Mouse (Mus musculus) heart, adult 2 months (tissue): ENCODE measurements at regions not wholly inside any gene's neighbourhood (a gene's known extent, or its start where the extent isn't known, plus 50 kb on each side); places are given as distances from the start of the nearest gene placed in this dataset.
A peak's percentile ranks its signal among the peaks of the same experiment; 100 is the strongest.

Source experiments
- DNase-seq, 2 experiments: peaks; one replicate each; pipeline ENCODE4 v3.0.0; 2021
- H3K27ac ChIP-seq: fragments of 200-600 bp; 2 replicates; pipeline ENCODE4 v1.8.1; 2022
- H3K27me3 ChIP-seq: fragments of 200-500 bp; 2 replicates; pipeline ENCODE4 v1.6.1; 2012; ENCODE audit warnings: mild to moderate bottlenecking, low read length, inconsistent platforms, mixed read lengths; ENCODE audit not compliant: control insufficient read depth, insufficient read depth
- H3K36me3 ChIP-seq: fragments of 200-500 bp; 2 replicates; pipeline ENCODE4 v1.6.1; 2012; ENCODE audit warnings: low read length, inconsistent platforms; ENCODE audit not compliant: control insufficient read depth, insufficient read depth
- H3K4me1 ChIP-seq: fragments of 200-500 bp; 2 replicates; pipeline ENCODE4 v1.6.1; 2011; ENCODE audit warnings: low read length; ENCODE audit not compliant: control insufficient read depth, insufficient read depth
- H3K4me3 ChIP-seq: fragments of 200-600 bp; 2 replicates; pipeline ENCODE4 v1.8.1; 2022
- H3K79me2 ChIP-seq: fragments of 200-500 bp; replicated peaks from 2 replicates; pipeline ENCODE4 v1.6.1; 2012; ENCODE audit warnings: mild to moderate bottlenecking, inconsistent platforms, low read length, moderate library complexity, mixed read lengths; ENCODE audit not compliant: control insufficient read depth, insufficient read depth
- H3K9ac ChIP-seq: fragments of 200-500 bp; 2 replicates; pipeline ENCODE4 v1.6.1; 2012; ENCODE audit warnings: low read depth, mild to moderate bottlenecking, control low read depth, inconsistent platforms, low read length, mixed read lengths
- CTCF ChIP-seq: fragments of 200-600 bp; IDR thresholded peaks from 2 replicates; pipeline ENCODE4 v1.8.1; 2022; ENCODE audit warnings: antibody characterized with exemption, mild to moderate bottlenecking, moderate library complexity
- EP300 ChIP-seq: fragments of 200-500 bp; IDR thresholded peaks from 2 replicates; pipeline ENCODE4 v1.6.1; 2011; ENCODE audit warnings: low read depth, low read length, control low read depth; ENCODE audit not compliant: insufficient read depth
- POLR2A ChIP-seq: fragments of 200-500 bp; IDR thresholded peaks from 2 replicates; pipeline ENCODE4 v1.6.1; 2011; ENCODE audit warnings: mild to moderate bottlenecking, low read depth, low read length, control low read depth; ENCODE audit not compliant: insufficient read depth
- WGBS: fragments of 180-500 bp; shearing (Covaris S2); methylation state at CpG from one replicate; pipeline ENCODE4 v1.1.7; 2018; 5-methylcytosine and 5-hydroxymethylcytosine counted together
- intact Hi-C: fragments of 180-260 bp; cut with DNase I; formaldehyde crosslinking; loops from one replicate; pipeline ENCODE4 v1.15.1; 2025

DNA sequence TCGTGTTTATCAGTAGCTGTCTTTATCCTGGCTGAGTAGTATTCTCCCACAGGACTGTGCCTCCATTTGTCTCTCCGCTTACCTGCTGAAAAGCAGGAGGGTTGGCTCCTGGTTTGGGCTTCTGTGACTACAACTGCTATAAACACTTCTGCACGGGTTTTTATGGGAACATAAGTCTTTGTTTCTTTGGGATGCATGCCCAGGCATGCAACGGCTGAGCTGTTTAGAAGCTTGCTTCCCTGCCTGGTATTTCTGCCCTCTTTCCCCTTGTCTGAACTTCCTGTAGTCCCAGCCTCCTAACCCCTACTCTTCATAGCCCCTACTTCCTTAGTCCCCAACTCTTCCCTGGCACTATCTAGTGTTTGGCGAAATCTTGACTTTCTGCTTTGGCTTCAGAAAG is 139.6 kb upstream of the Gm26897 start:
- Histone ChIP-seq H3K4me3 (no peak overlapping the region), H3K27ac (no peak overlapping the region), H3K9ac (no peak overlapping the region), H3K4me1 (no peaks in the 10 kb centered on the region), H3K36me3 (no peaks in the 10 kb centered on the region), H3K79me2 (no peaks in the 10 kb centered on the region), H3K27me3 (no peaks in the 10 kb centered on the region)
- TF ChIP-seq POLR2A (no peak), CTCF (no peak)
- intact Hi-C loops = no loop called here
- no peak for DNase-seq
- WGBS = 59% methylated on average over 5 of the region's 5 CpGs

DNA sequence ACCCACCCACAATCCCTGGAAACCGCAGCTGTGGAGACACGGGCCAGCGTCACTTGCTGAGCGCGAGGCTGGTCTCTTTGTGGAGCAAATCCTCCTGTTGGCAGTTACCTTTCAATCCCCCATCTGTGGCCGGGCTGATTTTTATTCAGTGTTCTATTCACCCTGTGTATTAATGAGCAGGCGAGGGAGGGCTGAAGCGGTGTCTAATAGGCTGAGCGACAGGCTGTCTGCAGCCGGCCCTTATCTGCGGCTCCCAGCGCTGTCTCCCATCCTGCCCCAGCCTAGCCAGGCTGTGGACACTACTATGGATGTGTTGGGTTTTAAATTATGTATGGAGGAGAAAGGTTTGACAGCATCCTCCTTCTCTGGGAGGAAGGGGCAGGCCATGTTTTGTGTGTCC is 138.3 kb upstream of the Gm26897 start:
- no peak overlapping the region for H3K4me3 ChIP-seq
- H3K4me1 ChIP-seq = no peaks in the 10 kb centered on the region
- H3K27ac ChIP-seq = no peak overlapping the region
- H3K9ac ChIP-seq = no peak overlapping the region
- intact Hi-C loops = no loop called here
- no peaks in the 10 kb centered on the region for H3K79me2 ChIP-seq
- 67% methylated on average over 12 of the region's 12 CpGs for WGBS
- H3K27me3 ChIP-seq = no peaks in the 10 kb centered on the region
- no peak for DNase-seq
- no peaks in the 10 kb centered on the region for H3K36me3 ChIP-seq
- no peak for TF ChIP-seq CTCF
- TF ChIP-seq EP300 = no peak
- TF ChIP-seq POLR2A = no peak

DNA sequence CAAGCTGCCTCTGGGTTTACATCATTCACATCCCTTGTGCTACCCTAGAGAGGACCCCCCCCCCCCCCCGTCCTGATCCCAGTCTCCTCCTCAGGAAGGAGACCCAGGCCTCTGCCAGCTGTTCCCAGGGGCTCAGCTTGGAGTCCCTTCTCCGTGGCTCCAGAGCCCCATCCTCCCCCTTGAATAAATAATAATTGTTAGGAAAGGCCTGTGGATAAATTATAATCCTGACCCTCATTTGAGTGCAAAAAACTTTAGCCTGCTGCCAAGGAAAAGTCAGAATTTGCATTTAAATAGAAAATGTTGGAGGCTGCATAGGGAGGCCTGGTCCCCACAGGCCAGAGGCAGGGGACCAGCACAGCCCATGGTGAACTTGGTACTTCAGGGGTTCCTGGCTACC is 136.0 kb upstream of the Gm26897 start:
- H3K4me1 ChIP-seq = no peaks in the 10 kb centered on the region
- no peaks in the 10 kb centered on the region for H3K27me3 ChIP-seq
- no peak overlapping the region for H3K4me3 ChIP-seq
- intact Hi-C loops = no loop called here
- H3K36me3 ChIP-seq = no peaks in the 10 kb centered on the region
- DNase-seq = no peak
- no peaks in the 10 kb centered on the region for H3K79me2 ChIP-seq
- TF ChIP-seq POLR2A (no peak), CTCF (no peak), EP300 (no peak)
- no peak overlapping the region for H3K9ac ChIP-seq
- WGBS = 69% methylated on average over 2 of the region's 2 CpGs
- no peak overlapping the region for H3K27ac ChIP-seq

DNA sequence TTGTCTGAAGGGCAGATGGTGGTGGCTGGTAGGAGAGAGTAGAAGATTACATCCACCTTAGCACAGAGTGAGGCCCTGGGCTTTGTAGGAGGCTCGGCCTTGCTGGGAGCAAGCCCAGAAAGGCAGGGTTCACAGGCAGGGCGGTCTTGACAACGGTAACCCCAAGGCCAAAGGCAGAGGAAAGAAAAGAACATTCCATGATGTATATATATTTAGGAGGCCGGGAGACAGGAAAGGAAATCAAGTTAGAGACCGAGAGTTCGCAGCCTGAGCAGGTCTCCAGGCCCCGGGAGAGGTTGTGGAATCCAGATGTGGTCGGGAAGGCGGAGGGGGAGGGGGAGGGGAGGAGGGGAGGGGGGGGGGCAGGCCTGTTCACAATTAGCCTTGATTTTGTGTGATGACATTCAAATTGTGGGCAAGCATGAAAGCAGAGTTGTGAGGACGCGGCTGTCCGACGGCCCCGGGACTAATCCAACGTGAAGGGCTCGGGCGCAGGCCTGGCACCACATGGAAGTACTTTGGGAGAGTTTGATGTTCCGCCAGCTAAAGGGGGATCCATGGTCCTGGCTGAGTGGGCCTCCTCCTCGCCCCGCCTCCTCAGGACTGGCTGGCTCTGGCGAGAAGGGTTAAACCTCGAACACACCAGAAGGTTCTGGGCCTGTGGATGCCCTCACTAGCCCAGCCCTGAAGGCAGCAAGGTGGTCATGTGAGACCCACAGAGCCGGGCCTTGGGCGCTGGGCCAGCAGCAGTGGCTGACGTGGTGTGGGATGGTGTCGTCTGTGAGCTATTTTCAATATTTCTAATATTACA is 131.8 kb upstream of the Gm26897 start:
- no peaks in the 10 kb centered on the region for H3K4me1 ChIP-seq
- intact Hi-C loops = no loop called here
- no peaks in the 10 kb centered on the region for H3K36me3 ChIP-seq
- no peaks in the 10 kb centered on the region for H3K79me2 ChIP-seq
- WGBS = 73% methylated on average over 24 of the region's 26 CpGs
- no peaks in the 10 kb centered on the region for H3K27me3 ChIP-seq
- H3K4me3 ChIP-seq = no peak overlapping the region
- H3K9ac ChIP-seq = no peak overlapping the region
- TF ChIP-seq EP300 (no peak), POLR2A (no peak), CTCF (no peak)
- H3K27ac ChIP-seq = no peak overlapping the region
- no peak for DNase-seq

DNA sequence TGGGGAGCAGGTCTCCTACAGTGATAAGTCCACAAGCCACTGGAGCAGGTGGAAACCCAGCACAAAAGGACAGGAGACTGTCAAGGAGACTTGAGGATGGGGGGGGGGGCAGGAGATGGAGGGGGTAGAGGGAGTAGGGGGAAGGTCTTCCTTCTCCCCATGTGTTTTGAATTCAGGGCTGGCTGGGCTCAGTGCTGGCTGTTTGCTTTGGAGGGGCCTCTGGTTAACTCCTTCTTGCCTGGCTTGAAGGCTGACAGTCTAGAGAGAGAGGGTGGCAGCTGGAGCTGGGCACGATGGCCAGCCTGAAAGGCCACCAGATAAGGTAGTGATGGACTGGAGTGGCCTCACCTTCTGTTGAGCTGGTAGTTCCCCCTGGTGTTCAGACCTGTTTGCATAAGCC is 120.0 kb upstream of the Gm26897 start:
- intact Hi-C loops = no loop called here
- no peak overlapping the region for H3K9ac ChIP-seq
- no peak overlapping the region for H3K4me3 ChIP-seq
- no peaks in the 10 kb centered on the region for H3K27me3 ChIP-seq
- TF ChIP-seq CTCF (peak; percentile 46), POLR2A (no peak)
- WGBS = 21% methylated on average over 1 of the region's 1 CpGs
- no peaks in the 10 kb centered on the region for H3K4me1 ChIP-seq
- no peaks in the 10 kb centered on the region for H3K36me3 ChIP-seq
- no peaks in the 10 kb centered on the region for H3K79me2 ChIP-seq
- DNase-seq = no peak
- no peak overlapping the region for H3K27ac ChIP-seq

DNA sequence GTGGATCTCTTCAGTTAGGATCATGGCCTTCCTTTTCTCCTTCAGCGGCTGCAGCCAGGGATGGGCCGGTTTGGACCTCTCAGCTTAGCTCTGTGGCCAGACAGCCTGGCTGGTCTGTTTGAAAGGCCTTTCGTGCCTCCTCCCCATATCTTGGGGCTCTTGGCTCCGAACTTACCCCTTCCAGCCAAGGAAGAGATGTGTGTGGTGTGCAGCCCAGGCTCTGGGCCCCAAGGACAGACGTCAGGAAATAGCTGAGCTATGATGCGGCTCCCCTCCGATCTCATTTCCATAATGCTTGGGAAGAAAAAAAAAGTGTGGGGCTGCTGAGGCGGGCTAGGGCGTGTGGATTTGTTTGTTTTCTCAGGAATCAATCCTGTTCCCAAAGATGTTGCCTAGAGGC is 113.8 kb upstream of the Gm26897 start:
- Histone ChIP-seq H3K36me3 (no peaks in the 10 kb centered on the region), H3K4me3 (no peak overlapping the region), H3K9ac (no peak overlapping the region), H3K79me2 (no peaks in the 10 kb centered on the region), H3K4me1 (peaks cover 11% of the 10 kb centered on the region), H3K27ac (peak overlapping the region; percentile 80), H3K27me3 (no peaks in the 10 kb centered on the region)
- TF ChIP-seq CTCF (no peak), EP300 (peak; percentile 79; the same call in 1 of the 2 replicates), POLR2A (no peak)
- WGBS = 12% methylated on average over 9 of the region's 9 CpGs
- peak; percentile 67 to 87 for DNase-seq
- intact Hi-C loops = loop anchor here (2.0 to 5.0 kb wide), 4 partner anchors 57 to 397 kb away; partner anchors contain the start of gene Mn1
